Comparison of ENCODE assay signal across 9 mouse cellular contexts in the genomic region with DNA sequence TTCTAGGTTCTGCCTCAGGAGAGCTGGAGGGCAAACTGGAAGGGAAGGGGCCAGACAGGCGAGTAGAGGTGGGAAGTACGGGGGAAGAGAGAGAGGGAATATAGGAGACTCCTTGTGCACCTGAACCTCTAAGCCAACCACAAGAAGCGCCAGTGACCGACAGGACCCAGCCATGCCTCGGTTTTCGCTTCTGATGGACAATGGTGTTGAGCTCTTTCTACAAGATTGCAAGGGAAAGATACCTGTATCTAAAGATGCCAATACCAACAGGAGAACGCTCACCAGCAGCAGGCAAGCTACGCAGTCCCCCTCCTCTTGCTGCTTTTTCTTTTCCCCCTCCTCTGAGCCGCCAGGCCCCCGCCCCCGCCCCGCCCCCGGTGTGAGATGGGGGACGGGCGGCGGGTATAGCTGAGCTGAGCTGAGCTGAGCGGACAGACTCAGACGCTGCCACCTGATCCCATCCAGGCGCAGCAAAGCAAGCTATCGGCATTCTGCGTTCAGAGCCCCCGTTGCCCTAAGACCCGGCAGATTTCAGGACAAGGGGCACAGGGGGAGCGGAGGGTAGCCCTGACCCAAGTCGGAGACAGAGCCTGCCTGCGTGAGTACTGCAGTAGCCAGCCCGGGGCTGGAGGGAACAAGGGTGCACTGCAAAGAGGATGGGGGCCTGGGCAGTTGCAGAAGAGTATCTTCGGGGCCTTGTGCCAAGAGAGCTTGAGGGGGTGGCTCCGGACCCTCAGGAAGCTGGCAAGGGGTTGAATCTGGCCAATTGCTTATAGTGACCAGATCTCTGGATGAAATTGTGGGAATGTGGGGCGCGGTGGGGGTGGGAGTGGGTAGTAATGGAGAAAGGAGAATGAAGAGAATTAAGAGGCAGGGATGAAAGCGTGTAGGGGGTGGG. TPM values are rescaled to one million over a fixed set of nuclear protein-coding genes. Genes with fewer than 3 reads are reported as not detected.
DNase-seq lines count a peak whose midpoint lies in the region; ATAC-seq and TF ChIP-seq lines count a peak whose summit lies in the region.
"Had no signal": no experiment of that assay in that cellular context is flagged by ENCODE, and none has a peak within 500 bp of the region (broad histone marks: within the 10 kb centered on the region; RNA-seq: fewer than 3 reads in every experiment).

TSS of gene Gal3st3 (plus strand) at position 429 of the 898 bp plus-strand sequence.

- no peak for TF ChIP-seq CTCF in lung, embryonic 14.5 days (IDR thresholded peaks at IDR 0.05; ENCODE audit: low read depth)
- no peak for TF ChIP-seq CTCF in gastrocnemius, adult 2 months (IDR thresholded peaks at IDR 0.05)

- no peak within 1 kb of the TSS for H3K27ac ChIP-seq in lung, embryonic 14.5 days (ENCODE audit: low read depth)
- 0 out of 2 replicates have a peak within 1 kb of the TSS, but pooled peaks have one; percentile 52 for H3K27ac ChIP-seq in embryonic facial prominence, embryonic 14.5 days (replicated peaks; ENCODE audit: low read depth, low read length)
- peak within 1 kb of the TSS; percentile 87 for H3K27ac ChIP-seq in hindbrain, embryonic 16.5 days (ENCODE audit: low read depth, low read length)
- H3K27ac ChIP-seq in liver, embryonic 16.5 days (ENCODE audit: low read length), result no peak within 1 kb of the TSS
- H3K27ac ChIP-seq in stomach, embryonic 15.5 days, result no peak within 1 kb of the TSS
- H3K27ac ChIP-seq in gastrocnemius, adult 2 months, result no peak within 1 kb of the TSS

- H3K27me3 ChIP-seq in lung, embryonic 14.5 days (ENCODE audit: insufficient read depth, low read length), result peaks cover 9% of the 10 kb centered on the region; the same call in 1 of the 2 replicates
- no peaks in the 10 kb centered on the region for H3K27me3 ChIP-seq in embryonic facial prominence, embryonic 14.5 days (replicated peaks; ENCODE audit: control insufficient read depth, insufficient read depth, low read length)
- no peaks in the 10 kb centered on the region for H3K27me3 ChIP-seq in hindbrain, embryonic 16.5 days (replicated peaks; ENCODE audit: control insufficient read depth, insufficient read depth, low read length)
- peaks cover 16% of the 10 kb centered on the region for H3K27me3 ChIP-seq in liver, embryonic 16.5 days (ENCODE audit: control insufficient read depth, insufficient read depth, low read depth, low read length)
- H3K27me3 ChIP-seq in stomach, embryonic 15.5 days (replicated peaks), result no peaks in the 10 kb centered on the region

- H3K4me3 ChIP-seq in lung, embryonic 14.5 days (ENCODE audit: low read depth, low read length), result peak within 1 kb of the TSS; percentile 36
- peak within 1 kb of the TSS; percentile 47 for H3K4me3 ChIP-seq in embryonic facial prominence, embryonic 14.5 days (ENCODE audit: low read depth, low read length)
- peak within 1 kb of the TSS; percentile 65 for H3K4me3 ChIP-seq in hindbrain, embryonic 16.5 days (ENCODE audit: low read length)
- no peak within 1 kb of the TSS for H3K4me3 ChIP-seq in liver, embryonic 16.5 days (ENCODE audit: low read depth, low read length)
- H3K4me3 ChIP-seq in stomach, embryonic 15.5 days (replicated peaks), result peak within 1 kb of the TSS; percentile 41
- no peak within 1 kb of the TSS for H3K4me3 ChIP-seq in gastrocnemius, adult 2 months
- H3K4me3 ChIP-seq: megakaryocyte, embryonic 14.5 days had no signal

- no peak for DNase-seq in lung, embryonic 14.5 days
- DNase-seq in lung, postnatal 4 days, result no peak
- peak; percentile 63 for DNase-seq in embryonic facial prominence, embryonic 14.5 days (ENCODE audit: low spot score)
- DNase-seq in gastrocnemius, adult 2 months, result no peak
- no peak for DNase-seq in spleen, postnatal 10 days (ENCODE audit: low spot score in 2 of 2)

- H3K9me3 ChIP-seq in lung, embryonic 14.5 days (ENCODE audit: low read depth, low read length), result no peaks in the 10 kb centered on the region
- H3K9me3 ChIP-seq in embryonic facial prominence, embryonic 14.5 days (ENCODE audit: control insufficient read depth, low read length), result no peaks in the 10 kb centered on the region
- no peaks in the 10 kb centered on the region for H3K9me3 ChIP-seq in hindbrain, embryonic 16.5 days (ENCODE audit: control insufficient read depth, low read length)
- no peaks in the 10 kb centered on the region for H3K9me3 ChIP-seq in liver, embryonic 16.5 days (replicated peaks; ENCODE audit: control insufficient read depth, low read length)
- H3K9me3 ChIP-seq in stomach, embryonic 15.5 days, result no peaks in the 10 kb centered on the region
- H3K9me3 ChIP-seq: megakaryocyte, embryonic 14.5 days had no signal

- peaks cover 11% of the 10 kb centered on the region for H3K4me1 ChIP-seq in lung, embryonic 14.5 days (ENCODE audit: insufficient read depth)
- peaks cover 13% of the 10 kb centered on the region for H3K4me1 ChIP-seq in embryonic facial prominence, embryonic 14.5 days (ENCODE audit: control insufficient read depth, insufficient read depth, low read length)
- peaks cover 32% of the 10 kb centered on the region for H3K4me1 ChIP-seq in hindbrain, embryonic 16.5 days (ENCODE audit: control insufficient read depth, insufficient read depth, low read depth, low read length)
- peaks cover 18% of the 10 kb centered on the region for H3K4me1 ChIP-seq in liver, embryonic 16.5 days (ENCODE audit: control insufficient read depth, low read depth, low read length)
- H3K4me1 ChIP-seq in stomach, embryonic 15.5 days, result peaks cover 13% of the 10 kb centered on the region; the same call in 1 of the 2 replicates

- WGBS in lung, embryonic 14.5 days, result 6% methylated on average over 32 of the region's 32 CpGs
- 4% methylated on average over 22 of the region's 32 CpGs for WGBS in embryonic facial prominence, embryonic 14.5 days
- 2% methylated on average over 31 of the region's 32 CpGs for WGBS in hindbrain, embryonic 16.5 days
- WGBS in liver, embryonic 16.5 days (ENCODE audit: insufficient replicate concordance), result 23% methylated on average over 32 of the region's 32 CpGs
- 8% methylated on average over 29 of the region's 32 CpGs for WGBS in stomach, embryonic 15.5 days

- intact Hi-C loops in gastrocnemius, adult 2 months (cut with DNase I), result no loop called here

- H3K4me2 ChIP-seq in lung, embryonic 14.5 days, result peak within 1 kb of the TSS; percentile 68
- H3K4me2 ChIP-seq in embryonic facial prominence, embryonic 14.5 days (ENCODE audit: low read depth, low read length), result peak within 1 kb of the TSS; percentile 84
- H3K4me2 ChIP-seq in hindbrain, embryonic 16.5 days (ENCODE audit: low read length), result peak within 1 kb of the TSS; percentile 74
- H3K4me2 ChIP-seq in liver, embryonic 16.5 days (ENCODE audit: low read depth, low read length), result 0 out of 2 replicates have a peak within 1 kb of the TSS, but pooled peaks have one; percentile 21
- H3K4me2 ChIP-seq in stomach, embryonic 15.5 days, result peak within 1 kb of the TSS; percentile 65

- no peak for ATAC-seq in lung, embryonic 14.5 days (ENCODE audit: insufficient read depth)
- peak; percentile 35; the same call in 1 of the 2 replicates for ATAC-seq in embryonic facial prominence, embryonic 14.5 days (ENCODE audit: low read depth)
- peak; percentile 67 for ATAC-seq in hindbrain, embryonic 16.5 days
- ATAC-seq in liver, embryonic 16.5 days (ENCODE audit: low read depth), result no peak
- ATAC-seq in stomach, embryonic 15.5 days (ENCODE audit: insufficient read depth, low FRiP score, low read depth), result no peak

- H3K36me3 ChIP-seq in lung, embryonic 14.5 days (ENCODE audit: insufficient read depth), result peaks cover 12% of the 10 kb centered on the region
- peaks cover 11% of the 10 kb centered on the region; the same call in 1 of the 2 replicates for H3K36me3 ChIP-seq in embryonic facial prominence, embryonic 14.5 days (ENCODE audit: control insufficient read depth, insufficient read depth, low read length)
- peaks cover 3% of the 10 kb centered on the region for H3K36me3 ChIP-seq in hindbrain, embryonic 16.5 days (ENCODE audit: control insufficient read depth, insufficient read depth, low read length)
- peaks cover 3% of the 10 kb centered on the region for H3K36me3 ChIP-seq in liver, embryonic 16.5 days (ENCODE audit: control insufficient read depth, insufficient read depth)
- no peaks in the 10 kb centered on the region for H3K36me3 ChIP-seq in stomach, embryonic 15.5 days

- peak within 1 kb of the TSS; percentile 60 for H3K9ac ChIP-seq in lung, embryonic 14.5 days
- H3K9ac ChIP-seq in embryonic facial prominence, embryonic 14.5 days (ENCODE audit: low read depth, low read length), result peak within 1 kb of the TSS; percentile 73
- H3K9ac ChIP-seq in hindbrain, embryonic 16.5 days (ENCODE audit: low read depth, low read length), result peak within 1 kb of the TSS; percentile 90
- 0 out of 2 replicates have a peak within 1 kb of the TSS, but pooled peaks have one; percentile 13 for H3K9ac ChIP-seq in liver, embryonic 16.5 days (ENCODE audit: low read depth, low read length)
- H3K9ac ChIP-seq in stomach, embryonic 15.5 days, result peak within 1 kb of the TSS; percentile 30; the same call in 1 of the 2 replicates

RNA-seq across cellular contexts. Expression of gene Gal3st3, which starts in this region (rescaled TPM):
- polyA plus RNA-seq in lung, embryonic 14.5 days (2014; fragmentation: Nextera tagmentation; extraction: Ambion mirVana), result 2.2 and 2.9 TPM in 2 replicates
- 4.0 and 4.3 TPM in 2 replicates for polyA plus RNA-seq in embryonic facial prominence, embryonic 14.5 days (2014; fragmentation: Nextera tagmentation; extraction: Ambion mirVana)
- 42.3 and 48.3 TPM in 2 replicates for polyA plus RNA-seq in hindbrain, embryonic 16.5 days (2015; fragmentation: Nextera tagmentation; extraction: Ambion mirVana)
- 0.08 TPM in 1 of 2 replicates, not detected in the other for polyA plus RNA-seq in liver, embryonic 16.5 days (2015; fragmentation: Nextera tagmentation; extraction: Ambion mirVana)
- polyA plus RNA-seq in stomach, embryonic 15.5 days (2015; fragmentation: Nextera tagmentation; extraction: Ambion mirVana), result 2.2 and 2.9 TPM in 2 replicates
- under 1 TPM in 1 of 2 experiments, not detected in 1; 0.11 TPM for total RNA-seq in gastrocnemius, adult 2 months (2021)

Comparison
In these comparisons a context has a peak if more than half of its experiments do, and no peak if none do; other contexts are left out.
1. ATAC-seq: peak in embryonic facial prominence, embryonic 14.5 days (single experiment) and hindbrain, embryonic 16.5 days (single experiment); none in lung, embryonic 14.5 days (single experiment), liver, embryonic 16.5 days (single experiment) and stomach, embryonic 15.5 days (single experiment).
2. H3K27ac ChIP-seq: peak in embryonic facial prominence, embryonic 14.5 days (single experiment) and hindbrain, embryonic 16.5 days (single experiment); none in lung, embryonic 14.5 days (single experiment), liver, embryonic 16.5 days (single experiment), stomach, embryonic 15.5 days (single experiment) and gastrocnemius, adult 2 months (single experiment).
3. H3K4me2 ChIP-seq: peak in every context shown above with its lines; median percentile 84 in embryonic facial prominence, embryonic 14.5 days; 74 in hindbrain, embryonic 16.5 days; 68 in lung, embryonic 14.5 days; 65 in stomach, embryonic 15.5 days; 21 in liver, embryonic 16.5 days.
4. H3K4me3 ChIP-seq: peak in lung, embryonic 14.5 days (single experiment), embryonic facial prominence, embryonic 14.5 days (single experiment), hindbrain, embryonic 16.5 days (single experiment) and stomach, embryonic 15.5 days (single experiment); none in liver, embryonic 16.5 days (single experiment) and gastrocnemius, adult 2 months (single experiment).
5. H3K9ac ChIP-seq: peak in every context shown above with its lines; median percentile 90 in hindbrain, embryonic 16.5 days; 73 in embryonic facial prominence, embryonic 14.5 days; 60 in lung, embryonic 14.5 days; 30 in stomach, embryonic 15.5 days; 13 in liver, embryonic 16.5 days.